Mouse (Mus musculus) gastrocnemius, postnatal 14 days (tissue): Measurements from ENCODE around the gene Snx29. TPM values are rescaled to one million over a fixed set of nuclear protein-coding genes. Genes with fewer than 3 reads are reported as not detected.

Source experiments
- DNase-seq: peaks from one replicate; pipeline ENCODE4 v3.0.0; 2021; ENCODE audit warnings: mixed read lengths
- intact Hi-C: fragments of 180-260 bp; cut with DNase I; formaldehyde crosslinking; loops from one replicate; pipeline ENCODE4 v1.15.1; 2025; ENCODE audit warnings: low total_unique reads
- total RNA-seq, 2 experiments: library from RNA; stranded (reverse); gene quantifications; 2 replicates each; pipeline ENCODE4 v1.2.3; 2021

The Snx29 gene
- total RNA-seq, 2 experiments from 2014 or later = 8.4 to 9.5 TPM

DNA sequence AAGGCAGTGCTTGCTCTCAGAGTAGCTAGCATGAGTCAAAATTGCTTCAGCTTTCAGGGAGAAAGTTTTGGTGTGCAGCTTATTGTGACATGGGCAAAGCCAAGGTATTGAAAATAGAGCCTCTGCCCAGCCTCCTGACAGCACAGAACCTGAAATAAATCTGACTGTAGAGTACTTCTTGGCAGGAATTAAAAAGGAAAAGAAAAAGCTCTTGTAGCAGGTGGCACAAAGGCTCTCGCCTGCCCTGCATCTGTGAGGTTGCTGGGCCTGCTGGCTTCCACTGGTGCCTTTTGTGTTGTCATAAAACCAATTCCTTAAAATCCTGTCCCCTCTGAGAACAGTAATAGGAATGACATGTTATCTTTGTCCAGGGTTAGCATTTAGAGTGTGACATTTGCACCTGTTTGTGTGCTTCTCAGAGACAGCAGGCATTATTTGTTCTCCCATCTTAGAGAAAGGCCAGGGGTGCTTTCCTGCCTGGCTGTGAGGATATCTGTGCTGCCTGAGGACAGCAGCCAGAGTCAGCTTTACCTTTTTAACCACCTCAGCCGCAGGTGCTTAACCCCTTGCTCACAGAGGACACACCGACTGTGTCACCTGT lies 289.9 kb downstream of the Snx29 start:
- intact Hi-C loops = no loop called here
- DNase-seq = no peak

DNA sequence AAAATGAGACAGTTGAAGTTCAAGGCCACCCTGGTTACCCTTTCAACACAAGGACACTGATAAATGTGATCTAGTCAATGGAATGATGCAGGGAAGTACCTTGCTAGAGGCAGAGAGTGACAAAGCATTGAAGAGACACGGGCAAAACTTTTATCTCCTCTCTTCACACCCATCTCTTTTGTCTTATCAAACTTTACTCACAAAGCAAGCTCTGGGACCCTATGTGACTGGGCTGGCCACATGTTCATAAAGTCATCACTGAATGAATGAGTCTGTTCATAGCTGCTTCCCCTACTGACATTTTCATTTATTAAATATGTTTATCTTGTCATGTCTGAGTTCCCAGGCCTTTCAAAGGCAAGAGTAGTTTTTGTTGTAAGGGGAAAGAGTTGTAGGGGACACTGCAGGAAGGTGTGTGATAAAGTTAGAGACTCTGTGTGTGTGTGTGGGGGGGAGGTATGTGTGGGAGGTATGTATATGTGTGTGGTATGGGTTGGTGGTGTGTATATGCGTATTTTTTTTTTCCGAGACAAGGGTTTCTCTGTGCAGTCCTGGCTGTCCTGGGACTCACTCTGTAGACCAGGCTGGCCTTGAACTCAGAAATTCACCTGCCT lies 291.8 kb downstream of the Snx29 start:
- intact Hi-C loops = no loop called here
- DNase-seq = no peak

DNA sequence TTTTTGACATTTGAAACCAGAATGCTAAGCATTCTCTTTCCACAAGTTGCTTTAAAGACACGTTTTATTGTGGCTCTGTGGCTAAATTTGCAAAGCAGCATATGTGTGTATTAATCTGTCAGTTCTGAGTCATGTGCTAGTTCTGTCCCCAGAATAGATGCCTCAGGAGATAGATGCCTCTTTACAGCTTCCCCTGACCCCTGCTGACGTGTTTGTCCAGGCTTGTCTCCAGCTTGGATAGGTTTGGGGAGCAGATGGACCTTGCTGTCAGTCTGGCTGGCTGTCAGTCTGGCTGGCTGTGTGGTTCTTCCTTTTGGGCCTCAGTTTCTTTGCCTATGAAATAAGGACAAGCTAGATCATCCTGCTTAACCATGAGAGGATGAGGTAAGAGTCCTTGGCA lies 292.9 kb downstream of the Snx29 start:
- intact Hi-C loops = no loop called here
- DNase-seq = no peak

DNA sequence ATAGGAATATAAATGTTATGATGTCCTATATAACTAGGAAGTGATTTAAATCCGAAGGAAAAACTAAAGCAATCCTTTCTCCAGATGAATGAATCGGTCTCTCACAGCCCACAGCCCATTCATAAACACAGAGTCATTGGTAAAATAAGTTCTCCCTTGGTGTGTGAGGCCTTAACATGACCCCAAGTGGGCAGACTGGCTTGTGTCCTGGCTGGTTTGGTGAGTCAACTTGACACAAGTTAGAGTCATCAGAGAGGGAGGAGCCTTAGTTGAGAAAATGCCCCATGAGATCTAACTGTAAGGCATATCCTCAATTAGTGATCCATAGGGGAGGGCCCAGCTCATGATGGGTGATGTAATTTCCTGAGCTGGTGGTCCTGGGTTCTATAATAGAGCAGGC lies 297.2 kb downstream of the Snx29 start:
- DNase-seq = no peak
- intact Hi-C loops = no loop called here

DNA sequence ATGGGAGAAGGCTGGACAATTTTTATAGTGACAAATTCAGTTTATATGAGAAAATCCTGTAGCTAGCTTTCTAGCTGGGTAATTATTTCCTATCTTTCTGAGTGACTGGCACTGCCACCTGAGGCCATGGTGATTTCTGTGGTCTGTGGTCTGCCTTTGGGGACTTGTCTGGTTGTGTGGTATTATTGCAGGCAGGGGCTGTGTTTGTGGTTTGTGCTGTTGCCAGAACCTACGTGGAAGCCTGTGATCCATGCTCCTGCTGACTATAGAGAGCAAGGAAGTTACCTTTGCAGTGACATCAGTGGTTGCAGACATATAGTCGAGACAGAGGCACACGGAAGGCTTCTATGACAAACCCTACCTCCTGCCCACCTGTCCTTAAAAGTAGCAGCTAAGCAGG lies 298.3 kb downstream of the Snx29 start:
- intact Hi-C loops = no loop called here
- DNase-seq = no peak

DNA sequence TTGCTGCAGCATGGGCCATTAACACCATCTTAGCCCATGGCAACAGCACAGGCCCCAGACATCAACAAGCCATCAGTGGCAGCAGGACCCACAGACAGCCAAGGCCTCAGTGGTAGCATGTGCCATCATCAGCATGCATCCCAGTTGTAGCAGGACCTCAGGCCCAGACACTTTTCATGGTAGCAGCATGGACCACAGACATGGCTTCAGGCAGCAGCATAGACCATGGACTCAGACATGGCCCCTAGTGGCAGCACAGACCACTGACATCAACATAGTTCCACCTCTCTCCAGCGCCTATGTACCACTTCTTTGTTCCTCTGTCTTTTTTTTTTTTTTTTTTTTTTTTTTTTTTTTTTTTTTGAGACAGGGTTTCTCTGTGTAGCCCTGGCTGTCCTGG lies 299.0 kb downstream of the Snx29 start:
- intact Hi-C loops = no loop called here
- no peak for DNase-seq

DNA sequence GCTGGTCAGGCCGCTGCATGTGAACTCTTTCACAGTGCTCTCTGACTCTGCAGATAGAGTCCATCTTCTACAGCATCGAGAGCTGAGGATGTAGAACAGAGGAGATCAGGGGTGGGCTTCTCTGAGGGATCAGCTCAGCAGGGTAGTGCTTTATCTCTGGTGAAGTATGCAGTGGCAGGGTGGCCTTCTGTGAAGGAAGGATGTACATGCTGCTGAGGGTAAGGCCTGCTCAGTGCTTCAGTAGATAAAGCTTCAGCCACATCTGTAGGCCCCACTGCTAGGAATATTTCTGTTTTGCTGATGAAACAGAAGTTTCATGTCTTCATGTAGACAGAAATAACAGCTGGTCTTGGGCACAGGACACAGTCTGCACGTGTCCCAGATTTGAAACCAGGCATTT lies 300.3 kb downstream of the Snx29 start:
- intact Hi-C loops = no loop called here
- DNase-seq = no peak

DNA sequence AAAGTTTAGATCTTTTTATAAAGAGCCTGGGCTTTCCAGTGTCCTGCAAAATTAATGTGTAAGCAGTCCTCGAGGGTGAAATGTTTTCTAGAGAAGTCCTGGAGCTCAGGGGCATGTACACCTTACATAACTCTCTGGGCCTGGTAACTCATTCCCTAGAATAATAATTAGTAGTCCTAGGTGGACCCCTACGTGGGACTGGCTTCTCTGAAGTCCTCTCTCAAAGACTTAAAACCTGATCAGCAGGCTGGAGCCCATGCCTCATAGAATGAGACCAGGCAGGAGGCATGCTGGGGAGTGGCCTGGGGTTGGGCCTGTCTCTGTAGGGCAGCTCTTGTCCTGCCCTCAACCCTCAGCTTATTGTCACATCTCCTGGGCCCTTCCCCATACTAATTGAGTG lies 301.4 kb downstream of the Snx29 start:
- no peak for DNase-seq
- intact Hi-C loops = no loop called here

DNA sequence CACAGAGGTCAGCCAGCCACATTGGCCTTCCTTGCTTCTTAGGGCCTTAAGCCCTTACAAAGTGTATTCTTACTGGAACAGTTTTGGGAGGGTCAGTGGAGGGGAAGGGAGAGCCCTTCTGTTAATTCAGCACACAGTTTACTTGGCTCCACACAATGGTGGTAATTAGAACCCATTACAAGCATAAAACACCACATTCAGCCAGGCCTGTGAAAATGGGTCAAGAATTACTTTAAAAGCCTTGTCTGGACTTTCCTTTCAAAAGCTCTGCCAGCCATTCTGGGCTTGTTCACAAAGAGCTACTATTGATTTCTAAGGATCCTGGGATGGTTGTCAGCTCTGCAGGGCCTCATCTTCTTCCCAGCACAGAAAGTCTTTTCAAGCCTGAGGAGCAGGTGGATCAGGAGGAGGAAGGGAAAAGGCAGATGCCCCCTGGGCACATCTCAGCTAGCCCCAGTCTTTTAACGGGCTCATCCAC lies 303.3 kb downstream of the Snx29 start:
- no peak for DNase-seq
- intact Hi-C loops = no loop called here

DNA sequence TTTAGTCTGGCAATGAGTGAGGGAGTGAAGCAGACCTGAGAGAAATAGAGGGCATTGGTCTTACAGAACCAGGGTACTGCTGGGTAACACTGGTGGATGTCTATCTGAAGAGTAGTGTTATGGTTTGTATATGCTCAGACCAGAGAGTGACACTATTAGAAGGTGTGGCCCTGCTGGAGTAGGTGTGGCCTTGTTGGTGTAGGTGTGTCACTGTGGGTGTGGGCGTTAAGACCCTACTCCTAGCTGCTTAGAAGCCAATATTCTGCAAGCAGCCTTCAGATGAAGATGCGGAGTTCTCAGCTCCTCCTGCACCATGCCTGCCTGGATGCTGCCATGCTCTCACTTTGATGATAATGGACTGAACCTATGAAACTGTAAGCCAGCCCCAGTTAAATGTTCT lies 303.9 kb downstream of the Snx29 start:
- no peak for DNase-seq
- intact Hi-C loops = no loop called here

DNA sequence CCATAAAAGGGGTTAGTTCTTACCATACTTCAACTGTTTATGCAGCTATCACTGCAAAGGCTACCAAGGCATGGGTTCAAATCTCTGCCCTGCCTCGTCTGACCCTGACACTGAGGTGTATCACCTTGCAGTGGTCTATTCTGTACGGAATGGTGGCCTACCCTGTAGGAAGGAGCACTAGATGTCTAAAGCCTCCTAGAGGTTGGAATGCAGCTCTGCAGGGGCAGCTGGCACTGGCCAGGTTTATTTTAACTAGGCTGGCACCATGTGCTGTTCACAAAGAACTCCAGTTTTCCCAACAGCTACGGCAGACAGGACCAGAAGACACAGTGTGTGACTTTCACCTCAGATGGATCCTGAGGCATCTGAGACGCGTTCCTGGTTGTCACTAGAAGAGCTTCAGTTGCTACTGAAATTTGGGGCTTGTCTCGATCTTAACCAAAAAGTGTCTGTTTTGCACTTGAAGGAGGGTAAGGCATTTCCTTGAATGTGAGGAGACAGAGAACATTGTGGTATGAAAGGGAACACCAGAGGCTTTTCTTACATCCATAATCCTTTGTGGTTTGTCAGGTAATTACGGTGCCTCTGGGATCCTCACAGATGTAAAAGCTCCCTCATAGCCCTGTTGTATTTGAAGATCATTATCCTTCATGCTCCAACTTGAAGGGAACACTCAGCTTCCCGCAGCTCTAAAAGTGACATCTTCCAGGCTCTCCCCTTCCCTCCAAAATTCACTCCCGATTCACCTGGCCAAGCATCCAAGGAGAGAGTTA lies 305.3 kb downstream of the Snx29 start:
- intact Hi-C loops = no loop called here
- peak; percentile 11 for DNase-seq

DNA sequence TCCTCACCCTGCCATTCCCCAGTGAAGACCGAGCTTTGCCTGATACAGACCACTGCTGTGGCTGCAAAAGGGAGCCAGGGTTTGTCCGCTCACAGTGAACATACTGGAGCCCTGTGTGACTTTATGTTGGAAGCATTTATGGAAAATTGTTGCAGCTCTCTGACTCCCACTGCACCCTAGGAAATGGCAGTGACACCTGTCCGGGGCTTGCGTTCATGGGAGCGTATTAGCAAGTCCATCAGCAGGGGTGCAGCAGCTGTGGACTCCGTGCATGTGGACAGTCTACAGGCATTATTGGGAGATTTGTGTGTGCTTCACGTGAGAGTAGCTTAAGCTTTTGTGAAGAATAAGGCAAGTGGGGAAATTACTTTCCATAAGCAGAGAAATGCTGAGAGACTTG lies 307.0 kb downstream of the Snx29 start:
- intact Hi-C loops = no loop called here
- no peak for DNase-seq

DNA sequence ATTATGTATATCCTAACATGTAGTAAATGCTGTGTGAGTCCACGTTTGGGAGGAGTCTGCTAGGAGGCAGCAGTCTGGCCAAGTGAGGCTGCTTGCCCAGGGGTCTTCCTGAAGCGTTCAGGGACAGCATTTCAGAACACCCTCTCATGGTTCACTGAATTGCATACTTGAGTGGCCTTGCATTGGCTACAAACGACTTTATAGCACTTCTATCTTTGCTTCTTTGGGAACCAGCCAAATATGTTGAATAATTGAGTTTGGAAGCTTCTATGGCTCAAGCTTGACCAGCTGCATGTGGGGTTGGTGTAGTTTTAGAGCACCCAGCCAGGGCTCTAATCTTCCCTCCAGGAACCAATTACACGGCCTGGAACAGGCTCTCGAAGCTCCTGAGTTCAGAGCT lies 307.8 kb downstream of the Snx29 start:
- intact Hi-C loops = no loop called here

DNA sequence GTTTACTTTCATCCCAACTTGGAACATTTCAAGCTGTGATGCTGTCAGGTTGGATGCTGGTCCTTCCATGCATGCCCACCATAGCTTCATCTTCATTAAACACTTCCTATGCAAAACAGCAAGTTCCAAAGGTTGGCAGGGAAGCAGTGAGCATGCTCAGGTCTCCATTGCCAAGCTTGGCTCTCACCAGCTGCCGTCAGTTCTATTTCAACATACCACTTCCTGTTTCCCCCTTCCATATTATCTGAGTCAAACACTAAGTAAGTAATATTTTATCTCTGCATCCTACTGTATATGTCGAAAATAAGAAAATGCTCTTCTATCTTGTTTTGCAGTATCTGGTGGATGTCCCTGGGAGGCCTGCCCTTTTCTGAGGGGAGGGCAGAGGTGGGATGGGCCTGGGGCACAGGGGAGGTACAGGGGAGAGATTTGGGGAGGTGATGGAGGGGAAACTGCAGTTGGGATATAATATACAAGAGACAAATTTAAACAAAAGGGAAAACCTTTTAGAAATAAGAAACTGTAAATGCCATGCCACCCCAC lies 309.6 kb downstream of the Snx29 start:
- intact Hi-C loops = no loop called here
- no peak for DNase-seq

More for the DNA sequence above, 307.8 kb downstream of the Snx29 start:
- no peak for DNase-seq

DNA sequence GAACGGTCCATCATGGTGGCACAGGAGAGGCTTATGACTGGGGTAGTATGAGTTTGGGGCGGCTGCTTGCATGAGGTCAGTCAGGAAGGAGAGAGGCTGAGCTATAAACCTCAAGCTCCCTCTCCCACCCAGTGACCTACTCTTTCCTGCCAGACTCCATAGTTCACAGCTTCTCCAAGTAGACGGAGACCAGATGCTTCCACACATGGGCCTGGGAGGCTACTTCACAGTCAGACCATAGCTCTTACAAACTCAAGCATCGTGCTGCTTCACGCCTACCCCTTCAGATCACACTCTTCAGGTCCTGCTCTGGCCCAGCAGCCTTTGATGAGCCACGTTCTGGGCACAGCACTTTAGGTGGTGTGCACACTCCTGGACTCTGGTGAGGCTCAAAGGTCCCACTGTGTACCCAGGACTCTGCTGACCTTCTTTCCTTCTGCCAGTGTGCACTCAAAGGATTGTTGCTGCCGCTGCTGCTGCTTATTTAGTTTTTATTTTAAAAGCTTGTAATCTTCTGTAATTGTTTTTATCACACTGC lies 313.6 kb downstream of the Snx29 start:
- intact Hi-C loops = no loop called here
- DNase-seq = no peak

DNA sequence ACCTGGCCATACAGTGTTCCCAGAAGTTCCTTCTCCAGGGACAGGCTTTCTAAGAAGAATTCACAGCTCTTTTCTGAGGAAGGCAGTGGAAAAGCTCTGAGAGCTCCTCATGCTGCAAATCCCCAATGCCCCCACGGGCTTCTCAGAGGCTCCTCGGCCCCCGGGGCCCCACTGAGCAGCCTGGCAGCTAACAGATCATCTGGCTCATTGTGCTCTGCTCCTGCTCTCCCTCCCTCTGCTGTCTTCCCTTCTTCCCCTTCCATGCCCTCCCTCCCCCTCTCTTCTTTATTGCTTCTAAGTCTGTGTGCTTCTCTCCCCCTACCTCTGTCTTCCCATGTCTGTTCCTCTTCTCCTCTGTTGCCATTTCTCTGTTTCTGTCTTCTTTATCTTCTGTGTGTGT lies 314.2 kb downstream of the Snx29 start:
- intact Hi-C loops = no loop called here
- DNase-seq = no peak

DNA sequence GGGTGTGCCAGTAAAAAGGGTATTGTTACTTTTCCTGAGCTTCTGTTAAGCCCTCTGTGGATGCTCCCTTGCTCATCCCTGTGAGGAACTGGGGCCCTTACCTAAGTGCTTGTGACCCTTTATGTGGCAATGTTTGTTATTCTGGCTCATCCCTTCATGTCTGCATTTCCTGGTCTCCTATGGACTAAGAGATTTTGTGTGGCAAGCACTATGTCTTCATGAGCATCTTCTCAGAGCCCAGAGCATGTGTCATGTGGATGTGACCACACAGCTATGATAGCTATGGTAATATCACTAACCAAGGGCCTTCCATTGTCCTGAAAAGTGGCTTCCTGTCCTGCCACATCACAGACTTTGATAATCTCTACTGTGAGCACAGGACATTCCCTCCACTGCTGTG lies 315.1 kb downstream of the Snx29 start:
- intact Hi-C loops = no loop called here
- DNase-seq = no peak

DNA sequence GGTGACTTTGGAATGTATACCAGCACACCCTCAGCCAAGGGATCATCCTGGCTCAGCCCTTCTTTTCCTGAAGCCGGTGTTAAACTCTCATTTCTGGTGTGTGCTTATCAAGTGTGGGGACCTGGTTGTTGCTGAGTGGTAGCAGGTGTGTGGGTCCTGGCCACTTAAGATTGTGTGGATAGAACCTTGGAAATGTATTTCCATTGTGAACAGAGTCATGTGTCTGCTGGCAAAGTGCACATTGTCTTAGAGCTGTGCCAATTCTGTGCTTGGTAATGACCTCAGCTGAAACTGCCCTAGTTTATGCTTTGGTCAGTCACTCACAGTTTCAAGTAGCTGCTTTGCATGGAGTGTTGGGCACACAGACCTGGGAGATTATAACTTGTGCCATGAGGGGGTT lies 316.0 kb downstream of the Snx29 start:
- intact Hi-C loops = no loop called here
- DNase-seq = no peak

DNA sequence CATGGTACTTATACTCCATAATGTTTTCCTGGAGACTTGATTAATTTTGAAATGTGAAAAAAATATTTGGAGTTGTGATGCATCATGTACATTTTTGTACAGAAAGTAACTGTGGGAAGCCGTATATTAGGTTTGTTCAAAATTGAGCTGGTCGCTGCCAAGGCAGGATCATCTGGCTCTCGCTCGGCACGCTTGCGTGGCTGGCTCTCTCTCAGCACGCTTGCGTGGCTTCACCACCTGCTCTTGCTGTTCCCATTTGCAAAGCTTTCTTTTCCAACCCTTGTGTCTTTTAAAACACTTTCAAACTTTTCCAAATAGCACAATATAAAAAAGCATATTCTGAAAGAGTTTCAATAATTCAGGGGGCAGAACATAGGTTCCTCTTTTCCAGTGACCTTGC lies 317.2 kb downstream of the Snx29 start:
- intact Hi-C loops = no loop called here

DNA sequence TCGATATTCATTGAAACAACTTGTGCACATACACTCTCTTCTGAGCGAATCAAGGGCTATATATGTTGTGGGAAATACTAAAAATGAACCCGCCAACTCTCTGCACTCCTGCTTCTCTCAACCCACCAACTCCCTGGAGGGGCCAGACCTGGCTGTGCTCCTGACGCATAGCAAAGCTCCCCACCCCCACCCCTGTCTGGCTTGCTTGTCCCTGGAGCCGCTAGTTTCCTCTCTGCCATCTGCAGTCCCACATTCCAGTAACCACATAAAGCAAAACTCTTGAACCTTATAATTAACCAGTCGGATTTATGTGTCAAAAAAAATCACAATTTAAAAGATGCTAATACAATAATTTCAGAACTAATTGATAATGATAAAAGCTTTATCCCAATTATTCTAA lies 320.9 kb downstream of the Snx29 start:
- DNase-seq = no peak
- intact Hi-C loops = no loop called here

More for the DNA sequence above, 317.2 kb downstream of the Snx29 start:
- no peak for DNase-seq
